20 mouse cellular contexts compared by ENCODE assay signal in the genomic region with DNA sequence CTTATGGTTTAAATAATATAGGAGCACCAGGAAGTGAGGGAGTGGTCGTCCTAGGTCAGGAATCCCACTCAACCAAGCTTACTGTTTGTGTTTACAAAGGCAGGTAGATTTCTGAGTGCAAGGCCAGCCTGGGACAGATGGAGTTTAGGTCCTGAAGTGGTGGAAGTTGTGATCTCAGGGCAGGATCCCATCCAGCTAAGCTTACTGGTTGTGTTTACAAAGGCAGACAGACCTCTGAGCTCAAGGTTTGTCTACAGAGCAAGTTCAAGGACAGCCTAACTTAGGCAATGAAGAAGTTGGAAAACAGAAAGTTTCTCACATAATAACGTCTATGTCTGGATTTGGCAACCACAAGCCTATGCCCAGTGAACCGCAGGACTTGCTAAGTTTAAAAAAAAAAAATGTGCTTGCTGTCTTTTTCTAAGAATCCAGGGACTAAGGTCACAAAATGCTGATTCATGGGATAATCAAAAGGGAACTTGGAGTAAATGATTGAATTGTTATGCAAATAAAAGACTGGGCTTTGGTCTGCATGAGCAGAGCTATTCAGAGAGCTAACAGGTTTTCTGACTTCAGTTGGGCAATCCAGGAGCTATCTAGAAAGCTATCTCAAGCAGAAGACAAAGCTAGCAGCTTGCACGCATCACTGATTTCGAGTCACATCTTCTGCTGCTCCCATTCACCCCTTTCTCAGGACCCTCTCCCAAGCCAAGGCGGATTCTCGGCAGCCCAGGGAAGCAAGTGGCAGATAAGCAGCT. TPM values are rescaled to one million over a fixed set of nuclear protein-coding genes. Genes with fewer than 3 reads are reported as not detected.
DNase-seq lines count a peak whose midpoint lies in the region; ATAC-seq and TF ChIP-seq lines count a peak whose summit lies in the region.
"Had no signal": no experiment of that assay in that cellular context is flagged by ENCODE, and none has a peak within 500 bp of the region (broad histone marks: within the 10 kb centered on the region; RNA-seq: fewer than 3 reads in every experiment).

No protein-coding gene starts in this region.

- peaks cover 8% of the 10 kb centered on the region for H3K36me3 ChIP-seq in kidney, adult 2 months (ENCODE audit: control insufficient read depth, insufficient read depth, low read length)
- no peaks in the 10 kb centered on the region for H3K36me3 ChIP-seq in midbrain, embryonic 11.5 days (ENCODE audit: control insufficient read depth, insufficient read depth, low read length)
- H3K36me3 ChIP-seq in midbrain, embryonic 14.5 days (ENCODE audit: control insufficient read depth, insufficient read depth, low read length) = no peaks in the 10 kb centered on the region
- H3K36me3 ChIP-seq in stomach, postnatal 0 days (ENCODE audit: control insufficient read depth, insufficient read depth, low read length) = no peaks in the 10 kb centered on the region
- H3K36me3 ChIP-seq: heart, embryonic 15.5 days; limb, embryonic 12.5 days; neural tube, embryonic 13.5 days had no signal

- ATAC-seq in midbrain, embryonic 11.5 days (ENCODE audit: low FRiP score) = 0 out of 2 replicates have a peak, but pooled peaks have one; percentile 24
- no peak for ATAC-seq in midbrain, embryonic 14.5 days (ENCODE audit: low FRiP score, low TSS enrichment)
- peak; percentile 75 for ATAC-seq in stomach, postnatal 0 days (ENCODE audit: low FRiP score, low TSS enrichment)
- ATAC-seq: inflammation-experienced regulatory T-cells, adult 6 months; Patski had no signal

- no peak overlapping the region for H3K9ac ChIP-seq in midbrain, embryonic 11.5 days (ENCODE audit: low read length)
- H3K9ac ChIP-seq in midbrain, embryonic 14.5 days (replicated peaks; ENCODE audit: low read length) = no peak overlapping the region
- no peak overlapping the region for H3K9ac ChIP-seq in stomach, postnatal 0 days (ENCODE audit: low read length)
- H3K9ac ChIP-seq: heart, embryonic 15.5 days; limb, embryonic 12.5 days; neural tube, embryonic 13.5 days had no signal

- peaks cover 4% of the 10 kb centered on the region; the same call in 1 of the 2 replicates for H3K9me3 ChIP-seq in midbrain, embryonic 11.5 days (ENCODE audit: control insufficient read depth, low read length)
- H3K9me3 ChIP-seq in midbrain, embryonic 14.5 days (ENCODE audit: control insufficient read depth, low read length) = peaks cover 7% of the 10 kb centered on the region
- no peaks in the 10 kb centered on the region for H3K9me3 ChIP-seq in stomach, postnatal 0 days (ENCODE audit: control insufficient read depth, low read length)
- H3K9me3 ChIP-seq: heart, embryonic 15.5 days; limb, embryonic 12.5 days had no signal

- peak; percentile 64 for TF ChIP-seq POLR2A in kidney, adult 2 months (IDR thresholded peaks at IDR 0.05; ENCODE audit: low read depth, low read length)

- no peak for TF ChIP-seq EP300 in stomach, postnatal 0 days (optimal IDR thresholded peaks at IDR 0.05)

- H3K27ac ChIP-seq in kidney, adult 2 months (ENCODE audit: insufficient read depth, low read depth, low read length) = peak overlapping the region; percentile 84
- H3K27ac ChIP-seq in midbrain, embryonic 11.5 days (ENCODE audit: low read depth, low read length) = no peak overlapping the region
- H3K27ac ChIP-seq in midbrain, embryonic 14.5 days (replicated peaks; ENCODE audit: low read depth, low read length) = no peak overlapping the region
- no peak overlapping the region for H3K27ac ChIP-seq in stomach, postnatal 0 days (replicated peaks)
- H3K27ac ChIP-seq: heart, embryonic 15.5 days; limb, embryonic 12.5 days; neural tube, embryonic 13.5 days had no signal

- H3K4me3 ChIP-seq in kidney, adult 2 months (ENCODE audit: insufficient read depth, low read depth, low read length) = no peak overlapping the region
- H3K4me3 ChIP-seq in midbrain, embryonic 11.5 days (ENCODE audit: low read depth, low read length) = no peak overlapping the region
- H3K4me3 ChIP-seq in midbrain, embryonic 14.5 days (replicated peaks; ENCODE audit: low read depth, low read length) = no peak overlapping the region
- no peak overlapping the region for H3K4me3 ChIP-seq in stomach, postnatal 0 days (ENCODE audit: low read depth, low read length)
- H3K4me3 ChIP-seq: erythroblast, embryonic 14.5 days; heart, embryonic 15.5 days; limb, embryonic 12.5 days; megakaryocyte, embryonic 14.5 days; neural tube, embryonic 13.5 days had no signal

- H3K27me3 ChIP-seq in kidney, adult 2 months (replicated peaks; ENCODE audit: control insufficient read depth, insufficient read depth, low read length) = no peaks in the 10 kb centered on the region
- no peaks in the 10 kb centered on the region for H3K27me3 ChIP-seq in midbrain, embryonic 11.5 days (ENCODE audit: control insufficient read depth, insufficient read depth, low read length)
- H3K27me3 ChIP-seq in midbrain, embryonic 14.5 days (ENCODE audit: control insufficient read depth, insufficient read depth, low read length) = no peaks in the 10 kb centered on the region; the same call in 1 of the 2 replicates
- H3K27me3 ChIP-seq in stomach, postnatal 0 days (ENCODE audit: control insufficient read depth, insufficient read depth, low read length) = no peaks in the 10 kb centered on the region
- H3K27me3 ChIP-seq: CH12.LX; heart, embryonic 15.5 days; limb, embryonic 12.5 days; megakaryocyte, embryonic 14.5 days; neural tube, embryonic 13.5 days; Patski had no signal

- no peak overlapping the region for H3K4me2 ChIP-seq in midbrain, embryonic 11.5 days
- no peak overlapping the region for H3K4me2 ChIP-seq in midbrain, embryonic 14.5 days (ENCODE audit: low read length)
- H3K4me2 ChIP-seq in stomach, postnatal 0 days (replicated peaks; ENCODE audit: low read depth) = no peak overlapping the region
- H3K4me2 ChIP-seq: heart, embryonic 15.5 days; limb, embryonic 12.5 days; neural tube, embryonic 13.5 days had no signal

- H3K4me1 ChIP-seq in kidney, adult 2 months (ENCODE audit: control insufficient read depth, insufficient read depth, low read length) = peaks cover 13% of the 10 kb centered on the region; the same call in 1 of the 2 replicates
- H3K4me1 ChIP-seq in midbrain, embryonic 11.5 days (ENCODE audit: control insufficient read depth, insufficient read depth, low read length) = no peaks in the 10 kb centered on the region
- no peaks in the 10 kb centered on the region for H3K4me1 ChIP-seq in midbrain, embryonic 14.5 days (ENCODE audit: control insufficient read depth, insufficient read depth, low read length)
- no peaks in the 10 kb centered on the region for H3K4me1 ChIP-seq in stomach, postnatal 0 days (replicated peaks; ENCODE audit: control insufficient read depth, insufficient read depth)
- H3K4me1 ChIP-seq: heart, embryonic 15.5 days; limb, embryonic 12.5 days; neural tube, embryonic 13.5 days had no signal

- peak; percentile 14 for DNase-seq in adrenal gland, adult 2 months
- DNase-seq in adrenal gland, postnatal 36 days = no peak
- DNase-seq in kidney, adult 2 months = peak; percentile 89
- DNase-seq in kidney, postnatal 4 days = no peak
- DNase-seq in midbrain, embryonic 11.5 days (ENCODE audit: low spot score, missing footprints) = no peak
- DNase-seq in midbrain, embryonic 14.5 days = no peak
- no peak for DNase-seq in stomach, postnatal 0 days (ENCODE audit: low spot score)
- DNase-seq in urinary bladder, adult 18-20 months (ENCODE audit: low spot score in 2 of 2) = no peak
- DNase-seq: cerebellum, postnatal 10 days; heart, adult 18-20 months; lung, postnatal 14 days; thymus, postnatal 36 days had no signal

- 61% methylated on average over 7 of the region's 7 CpGs for WGBS in kidney, adult 2 months
- WGBS in midbrain, embryonic 11.5 days = 42% methylated on average over 7 of the region's 7 CpGs
- 36% methylated on average over 7 of the region's 7 CpGs for WGBS in midbrain, embryonic 14.5 days
- WGBS in stomach, postnatal 0 days = 65% methylated on average over 7 of the region's 7 CpGs

- TF ChIP-seq CTCF in kidney, adult 2 months (conservative IDR thresholded peaks at IDR 0.05; ENCODE audit: insufficient read depth, insufficient read length, low read depth, low read length) = no peak
- no peak for TF ChIP-seq CTCF in stomach, postnatal 0 days (IDR thresholded peaks at IDR 0.05; ENCODE audit: low read depth)

RNA-seq across cellular contexts. Expression of gene Gas2l3, which starts 27.0 kb away (rescaled TPM):
- 1 to 10 TPM; 2.3 to 8.1 TPM for total RNA-seq in adrenal gland, adult 2 months (2021)
- polyA plus RNA-seq in adrenal gland, adult 2 months (2012; rRNA removed) = 0.38 and 1.1 TPM in 2 replicates
- 1 to 10 TPM; 4.4 to 5.3 TPM for total RNA-seq in adrenal gland, postnatal 36 days (2021)
- 0.19 and 0.75 TPM in 2 replicates for polyA plus RNA-seq in kidney, adult 2 months (2012; rRNA removed)
- 8.9 and 10.4 TPM in 2 replicates for polyA plus RNA-seq in midbrain, embryonic 11.5 days (2014; fragmentation: Nextera tagmentation; extraction: Ambion mirVana)
- 3.6 and 6.0 TPM in 2 replicates for polyA plus RNA-seq in midbrain, embryonic 14.5 days (2014; fragmentation: Nextera tagmentation; extraction: Ambion mirVana)
- polyA plus RNA-seq in stomach, postnatal 0 days (2015; fragmentation: Nextera tagmentation; extraction: Ambion mirVana) = 5.4 and 6.4 TPM in 2 replicates

Comparison
In these comparisons a context has a peak if more than half of its experiments do, and no peak if none do; other contexts are left out.
1. DNase-seq: peak in adrenal gland, adult 2 months (single experiment) and kidney, adult 2 months (single experiment); none in adrenal gland, postnatal 36 days (0 of 2), kidney, postnatal 4 days (0 of 2), midbrain, embryonic 11.5 days (single experiment), midbrain, embryonic 14.5 days (single experiment), stomach, postnatal 0 days (single experiment) and urinary bladder, adult 18-20 months (0 of 2).